Mouse (Mus musculus): Measurements from ENCODE around the gene Olfr744. TPM values are rescaled to one million over a fixed set of nuclear protein-coding genes. Genes with fewer than 3 reads are reported as not detected.
"Not testable (repeated sequence)": the region's sequence is repeated elsewhere in the genome, so short reads cannot be mapped to it uniquely, and the experiment has no call there.

Gene Olfr744
- not detected for total RNA-seq (2021)
- long read RNA-seq, experiment 1: 0 reads
- long read RNA-seq, experiment 2: 0 reads

- intact Hi-C loops (cut with DNase I): no loop called here
These were observed at the start of gene Olfr744 for GRCm38 (mm10) chr14:50614579-50614978. Gene Olfr744 (plus strand): TSS chr14:50614879.

GRCm38 (mm10) chr14:50573056-50573455 is 41.6 kb upstream of the Olfr744 start:
- intact Hi-C loops (cut with DNase I); DNase-seq: not testable (repeated sequence)

More at GRCm38 (mm10) chr14:50614579-50614978, at the start of gene Olfr744:
- no peak for DNase-seq

GRCm38 (mm10) chr14:50639088-50639487 is 24.4 kb downstream of the Olfr744 start, which contains the start of gene Olfr745:
Gene Olfr745 (plus strand): TSS chr14:50639388.
- no peak for DNase-seq
- intact Hi-C loops (cut with DNase I): no loop called here

GRCm38 (mm10) chr14:50646783-50647182 is 32.1 kb downstream of the Olfr744 start, which contains the start of gene Olfr746:
Gene Olfr746 (plus strand): TSS chr14:50647083.
- intact Hi-C loops (cut with DNase I): no loop called here

More at GRCm38 (mm10) chr14:50646783-50647182, 32.1 kb downstream of the Olfr744 start, which contains the start of gene Olfr746:
- no peak for DNase-seq

Other genes starting within 250 kb of the Olfr744 start
- not detected for gene Olfr736, start 233.7 kb upstream of the Olfr744 start, total RNA-seq (2021)
- gene Olfr738, start 207.3 kb upstream of the Olfr744 start, total RNA-seq (2021): not detected
- not detected for gene Olfr739, start 196.3 kb upstream of the Olfr744 start, total RNA-seq (2021)
- not detected for gene Olfr740, start 169.3 kb upstream of the Olfr744 start, total RNA-seq (2021)
- gene Olfr741, start 142.1 kb upstream of the Olfr744 start, total RNA-seq (2021): not detected
- not detected for gene Olfr742, start 111.3 kb upstream of the Olfr744 start, total RNA-seq (2021)
- not detected for gene Olfr743, start 93.0 kb upstream of the Olfr744 start, total RNA-seq (2021)
- gene Olfr745, start 24.5 kb downstream of the Olfr744 start, total RNA-seq (2021): not detected
- not detected for gene Olfr746, start 32.2 kb downstream of the Olfr744 start, total RNA-seq (2021)
- not detected for gene Olfr747, start 78.3 kb downstream of the Olfr744 start, total RNA-seq (2021)
- not detected for gene Olfr748, start 92.5 kb downstream of the Olfr744 start, total RNA-seq (2021)
- not detected for gene Olfr749, start 130.2 kb downstream of the Olfr744 start, total RNA-seq (2021)
- gene Ttc5, start 170.6 kb downstream of the Olfr744 start, total RNA-seq (2021): 1 to 10 TPM; 5.8 to 7.1 TPM
- gene Ccnb1ip1, start 192.9 kb downstream of the Olfr744 start, total RNA-seq (2021): under 1 TPM in 1 of 2 experiments, not detected in 1; 0.86 TPM
- 10 to 100 TPM in 1 of 2 experiments, 1 to 10 TPM in 1; 8.0 to 10.2 TPM for gene Parp2, start 193.0 kb downstream of the Olfr744 start, total RNA-seq (2021)

All from gastrocnemius, postnatal 36 days (tissue).